Mouse (Mus musculus): ENCODE data around the gene Wdfy3.

DNA sequence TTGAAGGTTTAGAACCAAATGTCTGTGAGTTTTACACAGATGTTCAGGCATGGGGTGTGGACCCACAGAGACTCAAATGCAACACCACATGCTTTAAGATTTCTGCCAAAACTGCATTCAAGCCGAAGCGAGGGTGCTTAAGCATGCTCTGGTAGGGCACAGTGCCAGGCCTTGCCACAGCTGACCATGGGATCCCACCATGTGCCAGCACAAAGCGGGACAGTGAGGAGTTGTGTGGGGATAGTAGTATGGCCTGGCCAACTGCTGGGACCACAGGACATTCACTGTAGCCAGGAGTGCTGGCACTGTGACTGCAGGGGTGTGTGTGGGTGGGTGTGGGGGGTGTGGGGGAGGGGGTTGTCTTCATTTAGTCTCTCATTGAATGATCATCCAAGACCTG lies 240.8 kb downstream of the Wdfy3 start:
- TF ChIP-seq CTCF (IDR thresholded peaks at IDR 0.05; ENCODE audit: low read depth) (no peak), EP300 (IDR thresholded peaks at IDR 0.05; ENCODE audit: low read depth) (no peak)
